In the genomic region with DNA sequence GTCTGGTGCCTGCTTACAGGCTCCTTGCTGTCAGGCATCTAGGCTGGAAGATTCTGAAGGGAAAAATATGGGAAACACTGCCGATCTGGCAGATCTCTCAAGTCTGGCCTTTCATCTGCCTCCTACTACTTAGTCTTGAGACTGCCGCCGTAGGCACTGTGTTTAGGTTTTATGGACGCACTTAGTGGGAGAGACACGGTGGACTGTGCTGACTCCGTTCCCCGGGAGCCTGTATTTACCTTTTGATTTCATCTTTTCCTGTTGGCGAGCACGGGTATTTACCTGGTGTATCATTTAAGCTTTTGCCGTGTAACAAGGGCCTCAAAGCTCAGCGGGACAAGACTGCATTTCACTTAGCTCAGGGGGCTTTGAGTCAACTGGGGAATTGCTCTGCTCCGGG, we compare ENCODE assay signal across 19 mouse cellular contexts.
DNase-seq lines count a peak whose midpoint lies in the region; ATAC-seq and TF ChIP-seq lines count a peak whose summit lies in the region.
"Had no signal": no experiment of that assay in that cellular context is flagged by ENCODE, and none has a peak within 500 bp of the region (broad histone marks: within the 10 kb centered on the region; RNA-seq: fewer than 3 reads in every experiment).

No protein-coding gene starts in this region.

- ATAC-seq in limb, embryonic 11.5 days (ENCODE audit: insufficient number of reproducible peaks, low FRiP score, low TSS enrichment, low read depth) = no peak
- 0 out of 2 replicates have a peak, but pooled peaks have one; percentile 23 for ATAC-seq in stomach, embryonic 14.5 days (ENCODE audit: insufficient number of reproducible peaks, insufficient read depth, low FRiP score, low read depth)
- no peak for ATAC-seq in hindbrain, embryonic 16.5 days
- no peak for ATAC-seq in hindbrain, postnatal 0 days
- ATAC-seq: inflammation-experienced regulatory T-cells, adult 6 months had no signal

- H3K4me3 ChIP-seq in E14TG2a.4 (replicated peaks; ENCODE audit: low read length) = 0 out of 2 replicates have a peak overlapping the region, but pooled peaks have one; percentile 21
- H3K4me3 ChIP-seq in limb, embryonic 11.5 days (ENCODE audit: low read depth, low read length) = no peak overlapping the region
- H3K4me3 ChIP-seq in stomach, embryonic 14.5 days (ENCODE audit: low read depth, low read length) = no peak overlapping the region
- no peak overlapping the region for H3K4me3 ChIP-seq in hindbrain, embryonic 16.5 days (ENCODE audit: low read length)
- no peak overlapping the region for H3K4me3 ChIP-seq in hindbrain, postnatal 0 days (ENCODE audit: low read length)
- H3K4me3 ChIP-seq: forebrain, embryonic 10.5 days; hindbrain, embryonic 12.5 days; layer of hippocampus, adult 2 months had no signal

- H3K27ac ChIP-seq in limb, embryonic 11.5 days (replicated peaks; ENCODE audit: low read depth, low read length) = no peak overlapping the region
- H3K27ac ChIP-seq in stomach, embryonic 14.5 days (ENCODE audit: low read length) = no peak overlapping the region
- no peak overlapping the region for H3K27ac ChIP-seq in hindbrain, embryonic 16.5 days (ENCODE audit: low read depth, low read length)
- no peak overlapping the region for H3K27ac ChIP-seq in hindbrain, postnatal 0 days
- H3K27ac ChIP-seq: forebrain, embryonic 10.5 days; hindbrain, embryonic 12.5 days; layer of hippocampus, adult 2 months had no signal

- no peaks in the 10 kb centered on the region for H3K27me3 ChIP-seq in E14TG2a.4 (ENCODE audit: insufficient read depth, low read length)
- H3K27me3 ChIP-seq in limb, embryonic 11.5 days (ENCODE audit: control insufficient read depth, insufficient read depth, low read length) = no peaks in the 10 kb centered on the region
- no peaks in the 10 kb centered on the region for H3K27me3 ChIP-seq in stomach, embryonic 14.5 days (ENCODE audit: control insufficient read depth, insufficient read depth, low read length)
- no peaks in the 10 kb centered on the region for H3K27me3 ChIP-seq in hindbrain, embryonic 16.5 days (replicated peaks; ENCODE audit: control insufficient read depth, insufficient read depth, low read length)
- H3K27me3 ChIP-seq in hindbrain, postnatal 0 days (ENCODE audit: insufficient read depth, low read length) = no peaks in the 10 kb centered on the region
- H3K27me3 ChIP-seq: hindbrain, embryonic 12.5 days had no signal

- 62% methylated on average over 12 of the region's 12 CpGs for WGBS in limb, embryonic 11.5 days
- WGBS in stomach, embryonic 14.5 days = 38% methylated on average over 12 of the region's 12 CpGs
- WGBS in hindbrain, embryonic 16.5 days = 87% methylated on average over 12 of the region's 12 CpGs
- WGBS in hindbrain, postnatal 0 days = 87% methylated on average over 12 of the region's 12 CpGs

- no peak overlapping the region for H3K4me2 ChIP-seq in limb, embryonic 11.5 days (ENCODE audit: low read depth, severe bottlenecking)
- H3K4me2 ChIP-seq in stomach, embryonic 14.5 days (replicated peaks; ENCODE audit: low read depth, low read length) = 0 out of 2 replicates have a peak overlapping the region, but pooled peaks have one; percentile 4
- no peak overlapping the region for H3K4me2 ChIP-seq in hindbrain, embryonic 16.5 days (ENCODE audit: low read length)
- H3K4me2 ChIP-seq in hindbrain, postnatal 0 days (ENCODE audit: low read depth, low read length) = no peak overlapping the region
- H3K4me2 ChIP-seq: hindbrain, embryonic 12.5 days; midbrain, embryonic 11.5 days had no signal

- no peaks in the 10 kb centered on the region for H3K9me3 ChIP-seq in E14TG2a.4 (ENCODE audit: low read length)
- H3K9me3 ChIP-seq in limb, embryonic 11.5 days (ENCODE audit: control insufficient read depth, low read length) = no peaks in the 10 kb centered on the region
- H3K9me3 ChIP-seq in stomach, embryonic 14.5 days (ENCODE audit: control insufficient read depth, low read depth, low read length) = no peaks in the 10 kb centered on the region
- H3K9me3 ChIP-seq in hindbrain, embryonic 16.5 days (ENCODE audit: control insufficient read depth, low read length) = no peaks in the 10 kb centered on the region
- H3K9me3 ChIP-seq in hindbrain, postnatal 0 days (ENCODE audit: low read length) = no peaks in the 10 kb centered on the region
- H3K9me3 ChIP-seq: forebrain, embryonic 10.5 days; hindbrain, embryonic 12.5 days had no signal

- H3K4me1 ChIP-seq in E14TG2a.4 (replicated peaks; ENCODE audit: low read depth, low read length) = peaks cover 7% of the 10 kb centered on the region
- H3K4me1 ChIP-seq in limb, embryonic 11.5 days (ENCODE audit: control insufficient read depth, insufficient read depth, low read length) = no peaks in the 10 kb centered on the region
- 0 out of 2 replicates have a peak, but pooled peaks cover 12% of the 10 kb centered on the region for H3K4me1 ChIP-seq in stomach, embryonic 14.5 days (ENCODE audit: control insufficient read depth, insufficient read depth, low read length)
- H3K4me1 ChIP-seq in hindbrain, embryonic 16.5 days (ENCODE audit: control insufficient read depth, insufficient read depth, low read depth, low read length) = peaks cover 3% of the 10 kb centered on the region; the same call in 1 of the 2 replicates
- H3K4me1 ChIP-seq in hindbrain, postnatal 0 days (ENCODE audit: insufficient read depth, low read length) = no peaks in the 10 kb centered on the region

- peak; percentile 13 for DNase-seq in R1 (ENCODE audit: low read depth, low spot score)
- no peak for DNase-seq in limb, embryonic 11.5 days (ENCODE audit: low spot score)
- DNase-seq in thymus, postnatal 36 days = no peak
- DNase-seq in hindbrain, postnatal 0 days (ENCODE audit: low spot score) = no peak
- DNase-seq: adrenal gland, postnatal 25 days; cerebellum, adult 8-10 months; kidney, postnatal 25 days; layer of hippocampus, postnatal 36 days; lung, adult 18-20 months; lung, postnatal 14 days; right cerebral cortex, postnatal 4 days had no signal

- H3K36me3 ChIP-seq in E14TG2a.4 (ENCODE audit: insufficient read depth, low read length) = no peaks in the 10 kb centered on the region
- H3K36me3 ChIP-seq in limb, embryonic 11.5 days (ENCODE audit: control insufficient read depth, insufficient read depth, low read length) = no peaks in the 10 kb centered on the region
- H3K36me3 ChIP-seq in stomach, embryonic 14.5 days (ENCODE audit: control insufficient read depth, insufficient read depth, low read length) = no peaks in the 10 kb centered on the region
- H3K36me3 ChIP-seq in hindbrain, embryonic 16.5 days (ENCODE audit: control insufficient read depth, insufficient read depth, low read length) = no peaks in the 10 kb centered on the region
- H3K36me3 ChIP-seq in hindbrain, postnatal 0 days (ENCODE audit: insufficient read depth, low read length) = no peaks in the 10 kb centered on the region
- H3K36me3 ChIP-seq: forebrain, embryonic 10.5 days had no signal

- no peak for TF ChIP-seq CTCF in E14TG2a.4 (conservative IDR thresholded peaks at IDR 0.05; ENCODE audit: low read length)
- TF ChIP-seq CTCF in hindbrain, postnatal 0 days (IDR thresholded peaks at IDR 0.05; ENCODE audit: low read depth) = no peak

- 0 out of 2 replicates have a peak overlapping the region, but pooled peaks have one; percentile 23 for H3K9ac ChIP-seq in limb, embryonic 11.5 days (ENCODE audit: low read length)
- no peak overlapping the region for H3K9ac ChIP-seq in stomach, embryonic 14.5 days (replicated peaks; ENCODE audit: low read depth, low read length)
- no peak overlapping the region for H3K9ac ChIP-seq in hindbrain, embryonic 16.5 days (ENCODE audit: low read depth, low read length)
- H3K9ac ChIP-seq in hindbrain, postnatal 0 days (replicated peaks; ENCODE audit: low read length) = no peak overlapping the region
- H3K9ac ChIP-seq: hindbrain, embryonic 12.5 days had no signal
